Mouse (Mus musculus): ENCODE data around the gene Trim34b. TPM values are rescaled to one million over a fixed set of nuclear protein-coding genes. Genes with fewer than 3 reads are reported as not detected.

Trim34b gene
- total RNA-seq, 2 experiments from 2014 or later, result 0.36 to 0.54 TPM

Other genes with a start within 250 kb of the Trim34b start
- not detected for gene Olfr645, start 244.0 kb upstream of the Trim34b start, total RNA-seq (2021)
- not detected for gene Olfr646, start 224.6 kb upstream of the Trim34b start, total RNA-seq (2021)
- gene Ubqln5, start 199.6 kb upstream of the Trim34b start, total RNA-seq (2021), result not detected
- gene Olfr643, start 192.1 kb upstream of the Trim34b start, total RNA-seq (2021), result not detected
- not detected for gene Ubqln3, start 186.2 kb upstream of the Trim34b start, total RNA-seq (2021)
- gene Ubqlnl, start 178.9 kb upstream of the Trim34b start, total RNA-seq (2021), result not detected
- gene Olfm5, start 164.6 kb upstream of the Trim34b start, total RNA-seq (2021), result not detected
- gene Olfr648, start 146.1 kb upstream of the Trim34b start, total RNA-seq (2021), result not detected
- not detected for gene Olfr649, start 133.5 kb upstream of the Trim34b start, total RNA-seq (2021)
- under 1 TPM; 0.14 to 0.89 TPM for gene Trim6, start 110.7 kb upstream of the Trim34b start, total RNA-seq (2021)
- gene Trim34a, start 85.0 kb upstream of the Trim34b start, total RNA-seq (2021), result 1 to 10 TPM; 4.0 to 6.1 TPM
- gene Trim5, start 41.4 kb upstream of the Trim34b start, total RNA-seq (2021), result 1 to 10 TPM; 2.0 to 3.0 TPM
- gene Trim12a, start 14.0 kb upstream of the Trim34b start, total RNA-seq (2021), result 1 to 10 TPM; 6.6 to 9.2 TPM
- gene Trim12c, start 23.9 kb downstream of the Trim34b start, total RNA-seq (2021), result 1 to 10 TPM; 5.1 to 5.3 TPM
- gene Trim30b, start 40.4 kb downstream of the Trim34b start, total RNA-seq (2021), result under 1 TPM; 0.11 to 0.22 TPM
- under 1 TPM in 1 of 2 experiments, not detected in 1; 0.41 TPM for gene Trim30c, start 71.4 kb downstream of the Trim34b start, total RNA-seq (2021)
- gene Trim30a, start 135.7 kb downstream of the Trim34b start, total RNA-seq (2021), result 1 to 10 TPM; 4.1 to 6.0 TPM
- under 1 TPM; 0.68 to 0.92 TPM for gene Trim30d, start 178.4 kb downstream of the Trim34b start, total RNA-seq (2021)
- gene Olfr651, start 220.7 kb downstream of the Trim34b start, total RNA-seq (2021), result not detected
- not detected for gene Olfr652, start 231.4 kb downstream of the Trim34b start, total RNA-seq (2021)
- gene Olfr653, start 247.8 kb downstream of the Trim34b start, total RNA-seq (2021), result not detected